Mouse (Mus musculus) bone marrow, adult 2 months (tissue): ENCODE measurements at regions not wholly inside any gene's neighbourhood (a gene's known extent, or its start where the extent isn't known, plus 50 kb on each side); places are given as distances from the start of the nearest gene placed in this dataset.

Source experiments
- CTCF ChIP-seq: fragments of 200-500 bp; IDR thresholded peaks from 2 replicates; pipeline ENCODE4 v1.5.1; 2011; ENCODE audit warnings: low read length, control low read depth; ENCODE audit not compliant: control insufficient read depth, insufficient read depth
- POLR2A ChIP-seq: fragments of 200-500 bp; IDR thresholded peaks from 2 replicates; pipeline ENCODE4 v1.6.1; 2011; ENCODE audit warnings: low read depth, mild to moderate bottlenecking, control low read depth, low read length, borderline replicate concordance; ENCODE audit not compliant: control insufficient read depth

- TF ChIP-seq POLR2A (no peak), CTCF (no peak)
These were observed 392.8 kb upstream of the Adamts5 start for GRCm38 (mm10) chr16:86294436-86294835.
